Mouse (Mus musculus) midbrain, postnatal 0 days (tissue): ENCODE data around the gene Clcnka. TPM values are rescaled to one million over a fixed set of nuclear protein-coding genes. Genes with fewer than 3 reads are reported as not detected.

Experiments
- ATAC-seq: fragments of 200-750 bp; cut with Nextera tagmentation; 2 replicates; pipeline ENCODE4 v1.8.0; 2017; ENCODE audit warnings: moderate number of reproducible peaks, mild to moderate bottlenecking, moderate TSS enrichment, moderate library complexity; ENCODE audit not compliant: low FRiP score
- DNase-seq: peaks from one replicate; pipeline ENCODE4 v3.0.0-alpha.2; 2015; ENCODE audit warnings: low spot score
- H3K27ac ChIP-seq: fragments of 300-500 bp; sonication (generic); 2 replicates; pipeline ENCODE4 v1.5.1; 2014; ENCODE audit warnings: low read depth, mild to moderate bottlenecking, low read length, mixed read lengths
- H3K27me3 ChIP-seq: fragments of 300-500 bp; sonication (generic); 2 replicates; pipeline ENCODE4 v1.6.1; 2014; ENCODE audit warnings: low read length, control low read depth, mixed read lengths; ENCODE audit not compliant: insufficient read depth
- H3K36me3 ChIP-seq: fragments of 300-500 bp; sonication (generic); 2 replicates; pipeline ENCODE4 v1.6.1; 2014; ENCODE audit warnings: low read length, control low read depth, mixed read lengths; ENCODE audit not compliant: insufficient read depth
- H3K4me1 ChIP-seq: fragments of 300-500 bp; sonication (generic); 2 replicates; pipeline ENCODE4 v1.6.1; 2014; ENCODE audit warnings: mild to moderate bottlenecking, control low read depth, antibody characterized with exemption, low read length, mixed read lengths; ENCODE audit not compliant: insufficient read depth
- H3K4me2 ChIP-seq: fragments of 300-500 bp; sonication (generic); 2 replicates; pipeline ENCODE4 v1.6.1; 2014; ENCODE audit warnings: low read depth, mild to moderate bottlenecking, low read length, mixed read lengths; ENCODE audit not compliant: poor library complexity, severe bottlenecking
- H3K4me3 ChIP-seq: fragments of 300-500 bp; sonication (generic); 2 replicates; pipeline ENCODE4 v1.5.1; 2014; ENCODE audit warnings: low read depth, mild to moderate bottlenecking, low read length, moderate library complexity
- H3K9ac ChIP-seq: fragments of 300-500 bp; sonication (generic); replicated peaks from 2 replicates; pipeline ENCODE4 v1.6.1; 2014; ENCODE audit warnings: mild to moderate bottlenecking, low read length, moderate library complexity, mixed read lengths; ENCODE audit not compliant: poor library complexity, severe bottlenecking
- H3K9me3 ChIP-seq: fragments of 300-500 bp; sonication (generic); 2 replicates; pipeline ENCODE4 v1.6.1; 2016; ENCODE audit warnings: low read length, control low read depth
- CTCF ChIP-seq: IDR thresholded peaks from 2 replicates; pipeline ENCODE4 v1.5.1; 2016; ENCODE audit warnings: antibody characterized with exemption, mild to moderate bottlenecking
- whole genome bisulfite sequencing: fragments of 180-500 bp; shearing (Covaris S2); extraction: QIAGEN DNeasy Blood & Tissue Kit; methylation state at CpG from one replicate; pipeline ENCODE4 v1.1.7; 2014; 5-methylcytosine and 5-hydroxymethylcytosine counted together
- polyA plus RNA-seq: library from polyadenylated mRNA; unstranded; fragments of >200 nt; fragmentation: Nextera tagmentation; extraction: Ambion mirVana; gene quantifications from 2 replicates; pipeline ENCODE4 v1.2.1, GENCODE M21; 2015
- total RNA-seq: library from RNA; depleted of rRNA; stranded (reverse); fragments of >200 nt; gene quantifications from 2 replicates; pipeline ENCODE4 v1.2.3, GENCODE M21; 2014

Clcnka gene
- total and polyA plus RNA-seq, 2 experiments from 2014 or later: 0.12 TPM; not detected in 1

DNA sequence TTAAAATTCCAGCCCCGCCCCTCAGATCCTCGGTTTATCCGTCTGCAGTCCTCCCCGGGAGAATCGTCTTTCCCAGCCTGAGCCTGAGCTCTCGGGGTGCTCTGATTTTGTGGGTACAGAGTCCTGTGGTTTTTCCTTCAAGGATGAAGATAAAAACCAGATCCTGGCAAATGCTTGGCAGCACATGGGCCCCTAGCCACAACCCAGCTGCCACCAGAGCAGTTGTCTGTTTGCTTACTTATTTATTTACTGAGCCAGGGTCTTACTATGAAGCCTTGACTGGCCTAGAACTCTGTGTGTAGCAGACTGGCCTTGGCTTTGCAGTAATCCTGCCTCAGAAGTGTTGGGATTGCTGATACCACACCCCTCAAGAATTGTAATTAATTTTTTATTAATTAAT is 39.3 kb downstream of the Clcnka start:
- DNase-seq (no peak), ATAC-seq (no peak)
- TF ChIP-seq CTCF: no peak
- H3K9me3 ChIP-seq: no peaks in the 10 kb centered on the region
- peaks cover 7% of the 10 kb centered on the region; the same call in 1 of the 2 replicates for H3K27me3 ChIP-seq
- H3K4me2 ChIP-seq: no peak overlapping the region
- H3K9ac ChIP-seq: no peak overlapping the region
- no peaks in the 10 kb centered on the region for H3K36me3 ChIP-seq
- H3K4me3 ChIP-seq: no peak overlapping the region
- 88% methylated on average over 6 of the region's 6 CpGs for WGBS
- no peak overlapping the region for H3K27ac ChIP-seq
- H3K4me1 ChIP-seq: no peaks in the 10 kb centered on the region

DNA sequence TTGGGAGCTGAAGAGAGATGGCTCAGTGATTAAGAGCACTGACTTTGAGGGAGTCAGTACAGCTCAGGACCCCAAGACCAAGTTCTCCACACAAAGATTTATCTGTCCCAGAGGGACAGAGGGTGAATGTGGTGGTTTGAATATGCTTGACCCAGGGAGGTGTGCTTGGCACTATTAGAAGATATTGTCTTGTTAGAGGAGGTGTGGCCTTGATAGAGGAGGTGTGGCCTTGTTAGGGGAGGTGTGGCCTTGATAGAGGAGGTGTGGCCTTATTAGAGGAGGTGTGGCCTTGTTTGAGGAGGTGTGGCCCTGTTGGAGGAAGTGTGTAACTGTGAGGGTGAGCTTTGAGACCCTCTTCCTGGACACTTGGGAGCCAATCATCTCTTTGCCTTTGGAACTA is 40.7 kb downstream of the Clcnka start:
- Histone ChIP-seq H3K4me2 (no peak overlapping the region), H3K36me3 (no peaks in the 10 kb centered on the region), H3K9me3 (no peaks in the 10 kb centered on the region), H3K4me3 (no peak overlapping the region), H3K4me1 (no peaks in the 10 kb centered on the region), H3K9ac (no peak overlapping the region), H3K27me3 (peaks cover 7% of the 10 kb centered on the region; the same call in 1 of the 2 replicates), H3K27ac (no peak overlapping the region)
- TF ChIP-seq CTCF: no peak
- no peak for ATAC-seq
- no peak for DNase-seq

DNA sequence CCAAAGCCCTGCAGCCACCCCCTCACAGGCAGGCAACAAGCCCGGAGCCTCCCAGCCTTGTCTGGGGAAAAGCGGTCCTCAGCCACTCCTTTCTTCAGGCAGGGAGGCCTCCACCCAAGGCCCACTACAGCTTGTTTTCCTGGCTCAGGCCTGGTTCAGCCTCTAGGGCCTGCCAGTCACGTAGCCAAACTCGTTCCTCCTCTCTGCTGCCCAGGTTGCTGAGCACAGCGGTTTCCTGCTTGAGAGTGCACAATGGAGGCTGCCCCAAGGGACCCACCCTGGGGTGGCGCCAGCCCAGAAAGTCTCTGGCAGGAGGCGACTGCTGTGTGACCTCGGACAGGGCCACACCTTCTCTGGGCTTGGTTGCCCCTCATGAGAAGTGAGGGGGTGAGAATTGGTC is 44.7 kb downstream of the Clcnka start:
- Histone ChIP-seq H3K36me3 (no peaks in the 10 kb centered on the region), H3K27ac (no peak overlapping the region), H3K4me2 (no peak overlapping the region), H3K9me3 (no peaks in the 10 kb centered on the region), H3K4me3 (no peak overlapping the region), H3K4me1 (no peaks in the 10 kb centered on the region), H3K9ac (no peak overlapping the region), H3K27me3 (no peaks in the 10 kb centered on the region)
- DNase-seq: no peak
- no peak for ATAC-seq
- TF ChIP-seq CTCF: no peak
- 74% methylated on average over 8 of the region's 8 CpGs for WGBS

DNA sequence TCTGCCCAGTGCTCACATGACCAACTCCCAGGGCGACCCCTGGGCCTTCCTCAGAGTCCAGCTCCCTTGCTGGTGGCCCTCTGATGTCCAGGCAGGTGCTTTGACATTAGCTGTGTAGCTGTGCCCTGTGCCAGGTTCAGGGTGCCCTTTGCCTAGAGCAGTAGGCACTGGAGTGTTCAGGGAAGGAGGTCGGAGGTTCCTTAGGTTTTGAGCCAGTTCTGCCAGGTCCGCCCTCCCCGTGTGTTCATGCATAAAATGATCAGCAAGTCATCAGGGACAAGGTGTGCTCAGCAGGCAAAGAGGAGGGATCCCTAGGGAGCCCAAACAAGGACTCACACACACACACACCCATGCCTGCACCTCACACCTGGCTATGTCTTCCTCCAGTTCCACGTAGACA is 45.5 kb downstream of the Clcnka start:
- Histone ChIP-seq H3K27ac (no peak overlapping the region), H3K4me2 (no peak overlapping the region), H3K36me3 (no peaks in the 10 kb centered on the region), H3K27me3 (no peaks in the 10 kb centered on the region), H3K4me1 (no peaks in the 10 kb centered on the region), H3K4me3 (no peak overlapping the region), H3K9ac (no peak overlapping the region), H3K9me3 (no peaks in the 10 kb centered on the region)
- DNase-seq: no peak
- no peak for TF ChIP-seq CTCF
- 83% methylated on average over 5 of the region's 5 CpGs for WGBS
- no peak for ATAC-seq

DNA sequence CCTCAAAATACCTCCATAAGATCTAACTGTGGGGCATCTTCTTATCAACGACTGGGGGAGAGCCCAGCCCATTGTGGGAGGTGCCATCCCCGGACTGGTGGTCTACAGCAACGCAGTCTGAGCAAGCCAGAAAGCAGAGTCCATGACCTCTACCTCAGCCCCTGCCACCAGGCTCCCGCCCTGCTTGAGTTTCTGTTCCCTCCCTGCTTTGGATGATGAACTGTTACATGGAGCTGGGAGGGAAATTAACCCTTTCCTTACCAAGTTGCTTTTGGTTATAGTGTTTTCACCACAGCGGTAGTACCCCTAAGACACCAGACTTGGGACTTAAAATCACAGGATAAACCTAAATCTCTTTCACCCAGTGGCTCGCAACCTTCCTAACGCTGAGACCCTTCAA is 46.6 kb downstream of the Clcnka start:
- H3K4me1 ChIP-seq: no peaks in the 10 kb centered on the region

DNA sequence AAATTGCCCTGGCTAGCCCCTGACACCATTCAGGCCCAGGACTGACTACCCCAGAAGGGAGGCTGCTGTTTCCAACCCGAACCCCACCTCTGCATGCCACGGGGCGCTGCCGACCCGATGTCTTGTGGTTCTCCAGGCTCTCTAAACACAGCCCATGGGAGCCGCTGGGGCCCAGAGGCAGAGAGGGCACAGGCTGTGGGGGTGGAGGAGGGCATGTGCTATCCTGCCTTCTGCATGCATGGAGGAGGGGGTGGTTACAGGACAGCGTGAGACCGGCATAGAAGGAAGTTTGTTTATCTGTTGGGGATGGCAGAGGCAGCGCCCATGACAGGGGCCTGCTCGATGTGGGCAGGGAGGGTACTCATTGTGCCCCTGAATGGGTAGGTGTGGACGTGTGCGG is 48.5 kb downstream of the Clcnka start:
- Histone ChIP-seq H3K4me1 (no peaks in the 10 kb centered on the region), H3K27me3 (no peaks in the 10 kb centered on the region), H3K9me3 (no peaks in the 10 kb centered on the region), H3K4me3 (no peak overlapping the region), H3K9ac (no peak overlapping the region), H3K4me2 (no peak overlapping the region), H3K27ac (no peak overlapping the region), H3K36me3 (no peaks in the 10 kb centered on the region)
- DNase-seq (no peak), ATAC-seq (no peak)
- no peak for TF ChIP-seq CTCF
- WGBS: 88% methylated on average over 12 of the region's 12 CpGs

More for the DNA sequence above, 46.6 kb downstream of the Clcnka start:
- H3K9ac ChIP-seq: no peak overlapping the region
- no peak for TF ChIP-seq CTCF
- H3K4me2 ChIP-seq: no peak overlapping the region
- 77% methylated on average over 7 of the region's 7 CpGs for WGBS
- H3K9me3 ChIP-seq: no peaks in the 10 kb centered on the region
- no peaks in the 10 kb centered on the region for H3K36me3 ChIP-seq
- H3K27ac ChIP-seq: no peak overlapping the region
- H3K27me3 ChIP-seq: no peaks in the 10 kb centered on the region
- no peak for DNase-seq
- ATAC-seq: no peak
- no peak overlapping the region for H3K4me3 ChIP-seq
